Mouse (Mus musculus): ENCODE results near the gene Uaca.
"Not testable (repeated sequence)": the region's sequence is repeated elsewhere in the genome, so short reads cannot be mapped to it uniquely, and the experiment has no call there.

Gene Uaca

GRCm38 (mm10) chr9:60796076-60796475 lies 1.7 kb downstream of the Uaca start:
- DNase-seq: peak; percentile 11

GRCm38 (mm10) chr9:60797126-60797525 lies 2.8 kb downstream of the Uaca start:
- DNase-seq: no peak

- DNase-seq: no peak
These were observed 4.7 kb downstream of the Uaca start for GRCm38 (mm10) chr9:60799061-60799460.

DNA sequence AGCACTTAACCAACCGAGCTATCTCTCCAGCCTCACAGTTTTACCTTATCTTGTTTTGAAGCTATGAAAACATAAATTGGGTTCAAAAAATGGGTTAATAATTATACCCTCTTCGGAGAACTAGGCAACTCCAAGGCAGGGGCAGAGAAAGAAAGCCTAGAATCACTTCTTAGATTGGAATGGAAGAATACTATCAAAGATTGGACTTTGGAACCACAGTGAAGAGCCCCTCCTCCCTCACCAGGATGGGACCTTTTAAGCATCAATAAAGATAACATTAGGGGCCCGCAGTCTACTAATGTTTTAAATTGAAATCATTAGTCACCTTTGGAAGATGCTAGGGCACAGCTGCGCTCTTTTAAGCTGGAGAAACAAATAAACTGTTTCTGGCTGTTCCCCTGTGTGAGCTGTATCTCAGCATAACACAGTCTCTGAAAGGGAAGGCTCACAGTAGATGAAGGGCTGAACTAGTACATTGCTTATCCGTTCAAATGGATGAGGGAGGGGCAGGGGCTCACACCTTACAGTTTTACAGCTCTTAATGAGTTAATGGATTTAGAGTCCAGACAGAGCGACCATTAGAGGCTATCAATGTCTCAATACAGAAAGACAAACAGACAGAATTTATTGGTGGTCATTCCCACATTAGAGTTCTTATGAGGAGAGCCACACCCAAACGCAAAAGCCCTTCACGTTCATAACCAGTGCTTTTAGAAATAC lies 6.5 kb downstream of the Uaca start:
- DNase-seq: no peak

- DNase-seq: no peak
These were observed 7.4 kb downstream of the Uaca start for GRCm38 (mm10) chr9:60801746-60802145.

- no peak for DNase-seq
These were observed 8.0 kb downstream of the Uaca start for GRCm38 (mm10) chr9:60802341-60802740.

DNA sequence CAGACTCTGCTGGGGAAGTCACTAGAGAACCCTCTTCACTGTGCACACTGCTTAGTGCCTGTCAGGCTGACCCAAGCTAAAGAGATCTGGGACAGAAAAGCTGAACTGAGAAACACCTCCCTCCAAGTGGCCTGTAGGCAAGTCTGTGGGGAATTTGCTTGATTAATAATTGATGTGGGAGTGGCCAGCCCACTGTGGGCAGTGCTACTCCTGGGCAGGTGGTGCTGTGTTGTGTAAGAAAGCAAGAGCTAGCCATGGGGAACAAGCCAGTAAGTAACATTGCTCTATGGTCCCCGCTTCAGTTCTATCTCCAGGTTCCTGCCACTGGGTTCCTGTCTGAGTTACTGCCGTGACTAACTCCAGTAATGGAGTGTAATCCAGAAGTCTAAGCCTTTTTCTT lies 11.7 kb downstream of the Uaca start:
- DNase-seq: no peak

DNA sequence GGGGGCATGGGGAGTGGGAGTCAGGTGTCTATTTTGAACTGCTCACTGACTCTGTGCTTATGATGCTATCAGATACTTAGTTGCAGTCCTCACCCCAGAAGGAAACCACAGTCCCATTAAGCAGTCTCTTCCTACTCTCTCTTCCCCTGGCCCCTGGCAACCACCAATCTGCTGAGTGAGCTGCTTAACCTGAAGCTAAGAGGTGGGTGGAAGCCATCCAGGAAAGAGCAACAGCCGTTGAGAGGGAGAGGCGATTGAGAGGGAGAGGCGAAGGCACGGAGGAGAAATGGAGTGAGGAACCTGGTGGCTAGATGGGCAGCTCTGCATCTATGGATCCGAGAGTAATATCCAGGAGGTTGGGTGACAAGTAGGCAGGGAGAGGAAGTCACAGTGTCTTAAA lies 13.7 kb downstream of the Uaca start:
- DNase-seq: no peak

GRCm38 (mm10) chr9:60813139-60813880 lies 19.0 kb downstream of the Uaca start:
- DNase-seq: no peak

DNA sequence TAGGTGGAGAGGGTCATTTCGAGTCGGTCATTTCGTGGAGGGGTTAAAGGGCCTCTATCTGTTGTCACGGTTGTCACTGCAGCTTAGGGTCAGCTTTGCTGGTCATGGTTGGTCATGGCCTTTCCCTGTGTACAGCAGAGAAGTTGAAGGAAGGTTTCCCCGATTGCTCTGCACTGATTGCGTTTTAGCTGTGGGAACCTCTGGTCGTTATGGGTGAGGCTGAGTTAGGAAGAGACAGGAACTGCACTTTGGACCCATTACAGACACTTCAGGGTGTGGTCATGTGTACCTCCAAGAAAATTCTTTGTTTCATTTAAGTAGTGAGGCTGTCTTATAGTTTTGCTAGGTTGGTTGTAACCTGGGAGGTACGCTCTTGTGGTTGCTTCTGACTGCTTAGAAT lies 21.2 kb downstream of the Uaca start:
- DNase-seq: no peak

- DNase-seq: no peak
These were observed 23.2 kb downstream of the Uaca start for GRCm38 (mm10) chr9:60817585-60817984.

DNA sequence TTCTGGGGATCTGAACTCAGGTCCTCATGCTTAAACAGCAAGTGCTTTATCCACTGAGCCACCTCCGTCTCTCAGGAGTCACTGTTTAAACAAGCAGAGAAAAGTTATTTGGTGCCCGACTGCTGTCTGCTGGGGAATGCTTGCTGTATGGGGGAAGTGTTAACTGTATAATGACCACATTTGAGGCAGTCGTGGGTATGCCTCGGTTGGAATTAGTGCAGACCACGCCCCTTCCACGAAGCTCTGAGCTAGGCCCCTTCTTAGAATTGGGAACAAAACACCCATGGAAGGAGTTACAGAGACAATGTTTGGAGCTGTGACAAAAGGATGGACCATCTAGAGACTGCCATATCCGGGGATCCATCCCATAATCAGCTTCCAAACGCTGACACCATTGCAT lies 24.2 kb downstream of the Uaca start:
- not testable (repeated sequence) for DNase-seq

GRCm38 (mm10) chr9:60819340-60819739 lies 25.0 kb downstream of the Uaca start:
- DNase-seq: peak; percentile 48

DNA sequence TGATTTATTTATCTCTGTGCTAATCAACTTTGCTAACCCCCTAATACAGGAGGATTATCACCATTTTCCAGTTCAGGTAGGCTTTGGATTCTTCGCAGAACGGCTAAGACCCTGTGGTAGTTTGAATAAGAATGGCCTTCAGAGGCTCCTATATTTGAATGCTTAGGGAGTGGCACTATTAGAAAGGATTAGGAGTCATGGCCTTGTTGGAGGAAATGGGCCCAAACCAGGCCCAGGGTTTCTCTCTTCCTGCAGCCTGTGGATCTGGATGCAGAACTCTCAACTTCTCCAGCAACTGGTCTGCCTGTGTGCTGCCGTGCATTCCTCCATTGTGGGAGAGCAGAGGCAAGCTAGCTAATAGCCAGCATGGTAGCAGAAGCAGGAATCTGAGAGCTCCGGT lies 27.2 kb downstream of the Uaca start:
- no peak for DNase-seq

DNA sequence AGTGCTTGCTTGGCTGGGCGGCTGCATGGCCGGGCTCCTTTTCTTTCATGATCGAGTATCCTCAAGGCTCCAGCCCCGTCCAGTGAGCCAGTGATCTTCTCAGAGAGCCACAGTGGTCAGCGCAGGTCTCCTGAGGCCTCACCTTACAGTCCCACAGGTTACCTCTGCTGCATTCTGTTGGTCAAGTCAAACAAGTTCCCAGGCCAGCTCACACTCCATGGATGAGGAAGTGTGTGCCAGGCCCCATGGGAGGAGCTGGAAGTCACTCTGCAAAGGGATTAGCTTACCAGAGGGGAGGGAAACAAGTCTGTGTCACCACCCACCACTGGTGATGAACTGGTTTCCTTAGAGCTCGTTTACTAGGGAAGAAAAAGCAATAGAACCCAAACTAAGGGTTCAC lies 28.3 kb downstream of the Uaca start:
- no peak for DNase-seq

GRCm38 (mm10) chr9:60825506-60825905 lies 31.2 kb downstream of the Uaca start:
- DNase-seq: no peak

DNA sequence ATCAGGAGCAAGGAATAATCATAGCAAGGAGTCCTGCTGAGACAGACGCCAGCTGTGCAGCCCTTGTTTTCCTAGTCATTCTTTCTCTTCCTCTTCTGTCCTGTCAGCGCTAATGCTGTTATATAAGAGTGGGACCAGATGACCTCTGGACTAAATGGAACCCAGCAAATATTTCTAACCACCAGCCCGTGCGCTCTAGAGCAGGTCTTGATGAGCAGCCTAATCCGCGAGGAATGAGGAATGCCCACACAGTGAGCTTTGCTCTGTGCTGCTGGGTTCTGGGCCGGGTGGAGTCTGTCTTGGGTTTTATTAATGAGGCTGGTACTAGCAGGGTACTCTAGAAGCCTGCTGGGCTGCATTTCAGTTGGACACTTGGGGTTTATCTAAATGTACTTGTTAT lies 32.4 kb downstream of the Uaca start:
- DNase-seq: no peak

- no peak for DNase-seq
These were observed 33.9 kb downstream of the Uaca start for GRCm38 (mm10) chr9:60828196-60828595.

- DNase-seq: no peak
These were observed 35.3 kb downstream of the Uaca start for GRCm38 (mm10) chr9:60829610-60830009.

GRCm38 (mm10) chr9:60830079-60830478 lies 35.7 kb downstream of the Uaca start:
- DNase-seq: no peak

- DNase-seq: no peak
These were observed 37.9 kb downstream of the Uaca start for GRCm38 (mm10) chr9:60832233-60832632.

DNA sequence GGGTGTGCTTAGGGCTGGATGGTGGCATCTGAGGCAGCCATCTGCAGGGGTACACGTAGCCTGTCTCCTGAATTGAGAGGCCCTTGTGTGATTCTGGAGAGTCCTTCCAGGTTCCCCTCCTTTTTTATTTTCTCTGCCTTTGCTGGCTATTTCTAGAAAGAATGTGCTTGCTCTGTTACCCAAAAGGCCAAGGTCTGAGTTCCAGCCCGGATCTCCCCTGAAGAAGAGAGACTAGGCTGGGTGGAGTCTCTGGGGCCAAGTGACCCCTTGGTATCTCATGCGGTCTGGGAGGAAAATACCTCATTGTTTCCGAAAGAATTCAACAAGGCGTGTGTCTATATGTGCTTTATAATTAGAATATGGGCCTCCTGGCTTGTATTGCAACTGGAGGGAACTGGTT lies 41.8 kb downstream of the Uaca start:
- no peak for DNase-seq

GRCm38 (mm10) chr9:60837078-60837448 lies 42.7 kb downstream of the Uaca start:
- DNase-seq: no peak

- no peak for DNase-seq
These were observed 43.3 kb downstream of the Uaca start for GRCm38 (mm10) chr9:60837449-60838141.
